Mouse (Mus musculus): ENCODE data around the gene Smpdl3a.

The Smpdl3a gene

DNA sequence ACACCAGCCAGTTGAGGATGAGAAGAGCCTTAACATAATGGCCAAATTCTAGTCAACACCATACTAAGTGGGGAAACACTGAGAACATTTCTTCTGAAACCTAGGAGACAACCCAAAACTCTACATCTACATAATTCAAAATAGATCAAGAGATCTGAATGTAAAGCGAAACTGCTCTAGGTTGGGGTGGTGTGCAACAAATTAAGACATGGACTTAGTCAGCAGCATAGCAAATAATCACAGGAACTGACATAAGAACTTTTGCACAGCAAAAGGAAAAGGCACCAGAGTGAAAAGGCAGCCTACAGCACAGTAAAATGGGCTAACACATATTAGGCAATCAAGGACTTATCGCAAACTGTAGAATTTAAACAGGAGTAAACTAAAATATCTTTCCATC, 25.1 kb downstream of the Smpdl3a start:
- no peak for DNase-seq (ENCODE audit: low spot score in 2 of 2)

GRCm38 (mm10) chr10:57822473-57822872, 28.3 kb downstream of the Smpdl3a start:
- peak in 1 of 2 experiments; percentile 16 for DNase-seq (ENCODE audit: low spot score in 2 of 2)

DNA sequence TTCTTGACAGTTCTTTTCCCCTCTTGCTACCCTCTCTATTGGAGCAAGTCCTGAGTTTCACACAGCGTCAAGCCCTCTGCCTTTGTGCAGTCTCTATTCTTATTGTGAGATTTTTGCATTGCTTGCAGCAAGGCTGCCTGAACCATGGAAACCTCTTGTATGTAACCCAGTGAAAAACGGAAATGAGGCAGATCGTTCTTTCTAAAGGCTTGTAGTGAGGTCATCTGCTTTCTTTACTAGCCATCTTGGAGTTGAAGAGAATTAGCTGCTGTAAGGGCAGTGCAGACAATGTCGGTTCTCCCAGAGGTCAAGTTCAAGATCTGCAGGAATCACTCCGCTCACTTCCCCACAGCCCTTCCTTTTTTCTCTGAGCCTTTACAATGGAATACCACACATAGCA, 34.5 kb downstream of the Smpdl3a start:
- no peak for DNase-seq (ENCODE audit: low spot score in 2 of 2)

DNA sequence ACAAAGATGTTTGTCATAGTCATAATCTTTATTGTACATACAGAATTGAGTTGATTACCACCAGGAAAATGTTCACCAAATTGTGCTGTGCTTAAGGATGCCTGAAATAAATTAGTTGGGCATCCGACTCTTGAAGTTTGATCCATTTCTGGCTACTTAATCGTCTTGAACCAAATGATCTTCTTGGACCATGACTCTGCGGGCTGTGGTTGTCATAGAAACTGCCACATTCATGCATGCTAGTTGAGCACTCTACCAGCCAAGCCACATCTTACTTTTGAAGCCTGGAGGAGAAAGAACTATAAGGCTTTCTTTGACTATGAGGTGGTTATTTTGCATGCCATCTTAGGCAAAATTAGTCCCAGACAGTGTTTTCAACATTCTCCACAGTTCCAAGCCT, 35.5 kb downstream of the Smpdl3a start:
- DNase-seq (ENCODE audit: low spot score in 2 of 2): no peak

DNA sequence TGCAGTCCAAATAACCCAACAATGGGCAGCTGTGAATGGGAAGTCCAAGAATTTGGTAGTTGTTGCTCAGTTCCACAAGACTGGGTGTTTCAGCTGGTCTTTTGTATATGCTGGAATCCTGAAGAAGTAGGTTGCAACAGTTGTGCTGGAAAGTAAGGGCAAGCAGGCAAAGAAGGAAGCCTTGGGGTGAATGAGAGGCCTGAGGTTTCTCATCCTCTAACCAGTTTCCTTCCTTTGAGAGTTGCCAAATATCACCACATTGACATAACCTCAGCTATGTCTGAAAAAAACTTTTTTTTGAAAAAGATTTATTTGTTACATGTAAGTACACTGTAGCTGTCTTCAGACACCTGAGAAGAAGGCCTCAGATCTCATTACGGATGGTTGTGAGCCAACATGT, 41.0 kb downstream of the Smpdl3a start:
- no peak for DNase-seq (ENCODE audit: low spot score in 2 of 2)

DNA sequence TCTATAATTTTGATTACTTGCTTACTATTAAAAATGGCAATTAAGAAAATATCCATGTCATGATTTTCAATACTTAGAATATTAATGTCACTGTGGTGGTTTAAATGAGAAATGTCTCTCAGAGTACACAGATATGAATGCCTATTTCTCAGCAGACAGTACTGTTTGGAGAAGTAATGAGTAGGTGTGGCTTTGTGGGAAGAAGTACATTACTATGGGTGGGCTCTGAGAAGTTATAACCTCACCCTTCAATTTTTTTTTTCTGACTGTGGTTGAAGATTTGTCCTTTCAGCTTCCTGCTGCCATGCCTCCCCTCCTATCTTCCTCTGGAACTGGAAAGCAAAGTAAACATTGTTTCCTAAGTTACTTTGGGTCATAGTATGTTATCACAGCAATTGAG, 41.8 kb downstream of the Smpdl3a start:
- DNase-seq (ENCODE audit: low spot score in 2 of 2): no peak

DNA sequence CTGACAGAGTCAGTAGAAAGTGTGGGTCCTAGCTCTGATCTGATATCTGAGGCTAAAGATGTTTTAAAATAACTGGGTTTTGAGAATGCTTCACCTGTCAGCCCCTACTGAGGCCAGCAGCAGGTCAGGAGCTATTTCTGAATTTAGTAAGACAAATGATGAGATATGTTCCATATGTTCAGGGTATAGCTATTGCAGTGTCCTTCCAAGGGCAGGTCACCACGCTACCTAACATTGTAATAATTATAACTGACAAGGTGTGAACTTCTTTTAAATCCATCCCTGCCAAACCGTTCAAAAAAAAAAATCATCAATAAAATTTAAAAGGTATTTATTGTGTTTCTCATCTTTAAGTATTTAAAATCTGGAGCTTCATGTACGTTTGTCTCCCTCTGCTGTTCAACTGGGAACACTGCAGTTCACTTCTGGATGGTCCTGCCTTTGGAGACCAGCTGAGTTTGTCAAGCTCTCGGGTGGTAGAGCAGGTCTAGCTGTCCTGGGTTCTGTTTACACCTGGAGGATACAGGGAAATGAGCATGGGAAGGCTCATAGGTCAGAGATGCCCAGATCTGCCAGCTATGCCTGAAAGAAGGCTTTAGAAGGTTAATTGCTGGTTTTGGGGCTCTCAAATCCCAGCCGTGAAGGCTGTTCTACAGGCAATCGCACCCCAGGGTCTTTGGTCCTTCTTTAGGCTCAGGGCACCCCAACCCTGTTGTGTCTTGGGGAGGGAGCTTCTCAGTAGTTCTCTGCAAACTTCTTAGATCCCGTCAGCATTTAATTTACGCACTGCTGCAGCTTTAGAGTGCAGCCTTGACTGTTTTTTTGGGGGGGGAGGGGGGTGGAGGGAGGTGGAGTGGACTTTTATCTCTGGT, 47.7 kb downstream of the Smpdl3a start:
- DNase-seq (ENCODE audit: low spot score in 2 of 2): peak in 1 of 2 experiments; percentile 32

GRCm38 (mm10) chr10:57847916-57848682, 54.0 kb downstream of the Smpdl3a start:
- DNase-seq (ENCODE audit: low spot score in 2 of 2): peak in 1 of 2 experiments; percentile 24
